Mouse (Mus musculus) kidney, postnatal 0 days (tissue): ENCODE measurements around the gene Prss28. TPM values are rescaled to one million over a fixed set of nuclear protein-coding genes. Genes with fewer than 3 reads are reported as not detected.

Experiments
- ATAC-seq: fragments of 200-750 bp; cut with Nextera tagmentation; replicated peaks from 2 replicates; pipeline ENCODE4 v1.8.0; 2017; ENCODE audit warnings: low read depth, moderate number of reproducible peaks, moderate TSS enrichment, moderate library complexity; ENCODE audit not compliant: low FRiP score
- DNase-seq: peaks from one replicate; pipeline ENCODE4 v3.0.0-alpha.2; 2016; ENCODE audit warnings: low spot score
- H3K27ac ChIP-seq: fragments of 300-500 bp; sonication (generic); 2 replicates; pipeline ENCODE4 v1.5.1; 2014; ENCODE audit warnings: mild to moderate bottlenecking
- H3K27me3 ChIP-seq: fragments of 300-500 bp; sonication (generic); 2 replicates; pipeline ENCODE4 v1.6.1; 2014; ENCODE audit warnings: low read length, mixed read lengths; ENCODE audit not compliant: insufficient read depth
- H3K36me3 ChIP-seq: fragments of 300-500 bp; sonication (generic); 2 replicates; pipeline ENCODE4 v1.6.1; 2014; ENCODE audit warnings: low read length, mixed read lengths; ENCODE audit not compliant: insufficient read depth
- H3K4me1 ChIP-seq: fragments of 300-500 bp; sonication (generic); replicated peaks from 2 replicates; pipeline ENCODE4 v1.6.1; 2014; ENCODE audit warnings: antibody characterized with exemption, low read length, mixed read lengths; ENCODE audit not compliant: insufficient read depth
- H3K4me2 ChIP-seq: fragments of 300-500 bp; sonication (generic); 2 replicates; pipeline ENCODE4 v1.6.1; 2014; ENCODE audit warnings: mild to moderate bottlenecking, low read length, moderate library complexity, mixed read lengths
- H3K4me3 ChIP-seq: fragments of 300-500 bp; sonication (generic); replicated peaks from 2 replicates; pipeline ENCODE4 v1.5.1; 2014; ENCODE audit warnings: low read depth, low read length
- H3K9ac ChIP-seq: fragments of 300-500 bp; sonication (generic); 2 replicates; pipeline ENCODE4 v1.6.1; 2014; ENCODE audit warnings: low read depth, low read length
- H3K9me3 ChIP-seq: fragments of 300-500 bp; sonication (generic); replicated peaks from 2 replicates; pipeline ENCODE4 v1.6.1; 2016; ENCODE audit warnings: low read length, inconsistent platforms, mixed read lengths
- CTCF ChIP-seq: IDR thresholded peaks from 2 replicates; pipeline ENCODE4 v1.5.1; 2016; ENCODE audit warnings: antibody characterized with exemption, low read depth, mild to moderate bottlenecking, moderate library complexity
- WGBS: fragments of 180-500 bp; shearing (Covaris S2); extraction: QIAGEN DNeasy Blood & Tissue Kit; methylation state at CpG from one replicate; pipeline ENCODE4 v1.1.7; 2014; 5-methylcytosine and 5-hydroxymethylcytosine counted together
- polyA plus RNA-seq: library from polyadenylated mRNA; unstranded; fragments of >200 nt; fragmentation: Nextera tagmentation; extraction: Ambion mirVana; gene quantifications from 2 replicates; pipeline ENCODE4 v1.2.1, GENCODE M21; 2015

Gene Prss28
- polyA plus RNA-seq, 1 experiment from 2014 or later: not detected

- Histone ChIP-seq H3K9me3 (no peaks in the 10 kb centered on the region), H3K36me3 (no peaks in the 10 kb centered on the region), H3K4me3 (no peak overlapping the region), H3K4me2 (no peak overlapping the region), H3K27ac (no peak overlapping the region), H3K4me1 (no peaks in the 10 kb centered on the region), H3K27me3 (no peaks in the 10 kb centered on the region), H3K9ac (no peak overlapping the region)
- ATAC-seq (no peak), DNase-seq (no peak)
- TF ChIP-seq CTCF: no peak
- 74% methylated on average over 5 of the region's 5 CpGs for WGBS
Measured at GRCm38 (mm10) chr17:25293495-25293894, 15.0 kb upstream of the Prss28 start.

DNA sequence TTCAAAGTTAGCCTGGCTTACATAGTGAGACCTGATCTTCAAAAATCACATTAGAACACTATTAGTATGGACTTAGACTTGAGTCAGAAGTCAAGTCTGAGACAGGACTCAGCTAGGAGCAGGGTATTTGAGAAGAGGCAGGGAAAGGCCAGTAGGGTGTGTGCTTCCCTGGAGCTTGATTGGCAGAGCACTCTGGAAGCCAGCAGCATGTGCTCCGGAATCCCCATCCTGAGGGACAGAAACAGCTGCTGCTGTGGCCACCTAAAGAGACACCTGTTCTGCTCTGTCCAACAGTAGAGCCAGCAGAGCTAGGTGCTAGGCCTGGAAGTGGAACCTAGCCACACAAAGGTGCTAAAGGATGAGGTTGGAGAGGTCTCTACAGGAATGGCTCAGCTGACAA lies 14.3 kb upstream of the Prss28 start:
- H3K4me1 ChIP-seq: no peaks in the 10 kb centered on the region
- no peaks in the 10 kb centered on the region for H3K9me3 ChIP-seq
- H3K4me3 ChIP-seq: no peak overlapping the region
- WGBS: 69% methylated on average over 1 of the region's 1 CpGs
- no peak overlapping the region for H3K4me2 ChIP-seq
- H3K36me3 ChIP-seq: no peaks in the 10 kb centered on the region
- no peak for TF ChIP-seq CTCF
- no peak overlapping the region for H3K27ac ChIP-seq
- DNase-seq (no peak), ATAC-seq (no peak)
- no peak overlapping the region for H3K9ac ChIP-seq
- no peaks in the 10 kb centered on the region for H3K27me3 ChIP-seq

- WGBS: 78% methylated on average over 5 of the region's 5 CpGs
Measured at GRCm38 (mm10) chr17:25298094-25298493, 10.4 kb upstream of the Prss28 start, which contains the start of gene Prss34. Prss34 (plus strand) TSS chr17:25298394.

DNA sequence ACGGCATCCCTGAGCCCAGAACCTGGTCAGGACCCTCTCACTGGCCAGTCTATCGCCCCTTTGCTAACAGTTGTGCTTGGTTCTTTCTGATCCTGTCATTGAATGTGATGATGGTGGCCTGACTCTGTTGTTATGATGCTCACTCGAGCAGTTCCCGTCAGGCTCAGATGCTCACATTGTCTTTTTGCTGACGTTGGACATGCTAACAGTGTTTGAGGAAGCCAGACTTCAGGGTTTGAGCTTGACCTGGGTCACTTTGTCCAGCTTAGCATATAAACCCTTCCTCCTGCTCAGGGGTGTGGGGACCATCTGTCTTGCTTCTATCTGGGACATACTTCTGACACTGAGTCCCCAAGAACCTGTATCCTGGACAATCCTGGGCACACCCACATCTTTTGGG lies 9.9 kb downstream of the Prss28 start, which contains the start of gene Prss29:
Gene Prss29 (plus strand): TSS at position 301 of the 400 bp plus-strand sequence.
- no peak within 1 kb of the TSS for H3K4me2 ChIP-seq
- H3K27me3 ChIP-seq: no peaks in the 10 kb centered on the region
- H3K4me1 ChIP-seq: no peaks in the 10 kb centered on the region
- ATAC-seq (no peak), DNase-seq (no peak)
- no peak within 1 kb of the TSS for H3K4me3 ChIP-seq
- TF ChIP-seq CTCF: no peak
- 76% methylated on average over 5 of the region's 5 CpGs for WGBS
- no peak within 1 kb of the TSS for H3K27ac ChIP-seq
- no peaks in the 10 kb centered on the region for H3K36me3 ChIP-seq
- no peak within 1 kb of the TSS for H3K9ac ChIP-seq
- no peaks in the 10 kb centered on the region for H3K9me3 ChIP-seq

More at GRCm38 (mm10) chr17:25298094-25298493, 10.4 kb upstream of the Prss28 start, which contains the start of gene Prss34:
- no peak within 1 kb of the TSS for H3K9ac ChIP-seq
- H3K27ac ChIP-seq: no peak within 1 kb of the TSS
- DNase-seq (no peak), ATAC-seq (no peak)
- no peaks in the 10 kb centered on the region for H3K36me3 ChIP-seq
- TF ChIP-seq CTCF: no peak
- no peaks in the 10 kb centered on the region for H3K27me3 ChIP-seq
- H3K4me3 ChIP-seq: no peak within 1 kb of the TSS
- no peak within 1 kb of the TSS for H3K4me2 ChIP-seq
- H3K9me3 ChIP-seq: no peaks in the 10 kb centered on the region
- H3K4me1 ChIP-seq: no peaks in the 10 kb centered on the region

- H3K27me3 ChIP-seq: no peaks in the 10 kb centered on the region
- 85% methylated on average over 8 of the region's 8 CpGs for WGBS
- no peaks in the 10 kb centered on the region for H3K9me3 ChIP-seq
- H3K9ac ChIP-seq: no peak overlapping the region
- no peak overlapping the region for H3K27ac ChIP-seq
- no peak for TF ChIP-seq CTCF
- H3K4me1 ChIP-seq: no peaks in the 10 kb centered on the region
- no peak overlapping the region for H3K4me2 ChIP-seq
- no peak for ATAC-seq
- DNase-seq: no peak
- no peak overlapping the region for H3K4me3 ChIP-seq
- H3K36me3 ChIP-seq: no peaks in the 10 kb centered on the region
Measured at GRCm38 (mm10) chr17:25320819-25321218, 12.4 kb downstream of the Prss28 start.

GRCm38 (mm10) chr17:25322930-25323329 lies 14.5 kb downstream of the Prss28 start:
- Histone ChIP-seq H3K9ac (no peak overlapping the region), H3K27ac (no peak overlapping the region), H3K9me3 (no peaks in the 10 kb centered on the region), H3K4me2 (no peak overlapping the region), H3K27me3 (no peaks in the 10 kb centered on the region), H3K36me3 (no peaks in the 10 kb centered on the region), H3K4me3 (no peak overlapping the region), H3K4me1 (no peaks in the 10 kb centered on the region)
- no peak for TF ChIP-seq CTCF
- no peak for ATAC-seq
- DNase-seq: no peak
- WGBS: 12% methylated on average over 2 of the region's 2 CpGs

DNA sequence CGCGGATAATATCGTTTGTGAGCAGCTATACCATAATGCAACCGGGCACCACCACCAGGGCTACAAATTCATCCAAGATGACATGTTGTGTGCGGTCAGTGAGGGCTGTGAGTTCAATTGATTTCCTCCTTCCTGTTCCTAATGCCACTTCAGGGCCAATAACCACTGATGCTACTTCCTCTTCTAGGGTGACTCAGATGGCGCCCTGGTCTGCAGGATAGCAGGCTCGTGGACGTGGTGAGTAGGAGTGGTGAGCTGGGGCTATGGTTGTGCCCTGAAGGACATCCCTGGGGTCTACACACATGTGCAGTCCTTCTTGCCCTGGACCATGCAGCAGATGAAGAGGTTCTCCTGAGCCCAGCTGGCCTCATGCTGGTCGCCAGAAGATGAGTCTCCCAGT lies 23.9 kb downstream of the Prss28 start:
- no peak overlapping the region for H3K9ac ChIP-seq
- no peak for TF ChIP-seq CTCF
- no peak overlapping the region for H3K4me3 ChIP-seq
- no peaks in the 10 kb centered on the region for H3K4me1 ChIP-seq
- no peak for DNase-seq
- 64% methylated on average over 9 of the region's 9 CpGs for WGBS
- ATAC-seq: no peak
- no peaks in the 10 kb centered on the region for H3K36me3 ChIP-seq
- H3K27me3 ChIP-seq: no peaks in the 10 kb centered on the region
- H3K4me2 ChIP-seq: no peak overlapping the region
- no peaks in the 10 kb centered on the region for H3K9me3 ChIP-seq
- H3K27ac ChIP-seq: no peak overlapping the region
